Comparison of ENCODE assay signal across 19 mouse cellular contexts in the genomic region with DNA sequence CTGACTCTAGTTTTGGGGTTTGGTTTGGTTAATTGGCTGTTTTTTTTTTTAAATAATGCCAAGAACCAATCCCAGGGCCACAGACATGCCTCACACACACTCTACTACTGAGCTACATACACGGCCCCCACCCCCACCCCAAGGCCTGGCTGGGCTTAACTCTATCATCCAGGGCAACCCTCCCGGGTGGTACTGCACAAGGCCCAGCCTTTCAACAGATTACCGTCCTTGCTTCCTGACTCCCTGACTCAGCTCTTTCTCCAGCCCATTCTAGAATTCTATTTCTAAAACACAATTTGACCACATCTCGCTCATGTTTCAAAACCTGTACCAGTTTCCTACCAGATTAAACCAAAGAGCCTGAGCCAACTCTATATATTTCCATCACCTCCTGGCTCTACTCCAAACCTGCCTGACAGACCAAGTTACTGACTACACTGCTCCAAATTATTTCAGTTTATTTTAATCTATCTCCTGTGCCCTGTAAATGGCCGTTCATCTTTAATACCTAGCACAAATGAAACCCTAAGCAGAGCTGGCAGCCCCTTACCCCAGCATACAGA. TPM values are rescaled to one million over a fixed set of nuclear protein-coding genes. Genes with fewer than 3 reads are reported as not detected.
DNase-seq lines count a peak whose midpoint lies in the region; ATAC-seq and TF ChIP-seq lines count a peak whose summit lies in the region.
"Had no signal": no experiment of that assay in that cellular context is flagged by ENCODE, and none has a peak within 500 bp of the region (broad histone marks: within the 10 kb centered on the region; RNA-seq: fewer than 3 reads in every experiment).

No protein-coding gene starts in this region.

- WGBS in heart, embryonic 13.5 days: 33% methylated on average over 5 of the region's 5 CpGs
- WGBS in neural tube, embryonic 15.5 days: 67% methylated on average over 5 of the region's 5 CpGs
- 49% methylated on average over 5 of the region's 5 CpGs for WGBS in embryonic facial prominence, embryonic 15.5 days
- 50% methylated on average over 5 of the region's 5 CpGs for WGBS in stomach, postnatal 0 days

- no peak overlapping the region for H3K4me2 ChIP-seq in heart, embryonic 13.5 days
- H3K4me2 ChIP-seq in neural tube, embryonic 15.5 days: no peak overlapping the region
- no peak overlapping the region for H3K4me2 ChIP-seq in embryonic facial prominence, embryonic 15.5 days (replicated peaks)
- H3K4me2 ChIP-seq in stomach, postnatal 0 days (replicated peaks; ENCODE audit: low read depth): no peak overlapping the region
- H3K4me2 ChIP-seq: forebrain, embryonic 13.5 days; hindbrain, embryonic 14.5 days; kidney, embryonic 15.5 days; liver, embryonic 13.5 days; lung, embryonic 15.5 days; midbrain, embryonic 15.5 days had no signal

- no peak for DNase-seq in heart, adult 18-20 months
- DNase-seq in neural tube, embryonic 10.5 days (ENCODE audit: extremely low spot score, low spot score): no peak
- DNase-seq in stomach, postnatal 0 days (ENCODE audit: low spot score): no peak
- DNase-seq in yolk sac, embryonic 10.5 days (ENCODE audit: low spot score): no peak
- DNase-seq: cerebellum, adult 11 months; liver, embryonic 13.5 days; spleen, adult 18-20 months had no signal

- no peak for TF ChIP-seq EP300 in stomach, postnatal 0 days (optimal IDR thresholded peaks at IDR 0.05)

- no peak overlapping the region for H3K4me3 ChIP-seq in heart, embryonic 13.5 days
- H3K4me3 ChIP-seq in neural tube, embryonic 15.5 days (replicated peaks): no peak overlapping the region
- no peak overlapping the region for H3K4me3 ChIP-seq in embryonic facial prominence, embryonic 15.5 days (replicated peaks)
- H3K4me3 ChIP-seq in stomach, postnatal 0 days (ENCODE audit: low read depth, low read length): no peak overlapping the region
- H3K4me3 ChIP-seq: forebrain, embryonic 13.5 days; kidney, embryonic 15.5 days; liver, embryonic 13.5 days; lung, embryonic 15.5 days; midbrain, embryonic 15.5 days had no signal

- H3K27me3 ChIP-seq in heart, embryonic 13.5 days (replicated peaks): no peaks in the 10 kb centered on the region
- no peaks in the 10 kb centered on the region for H3K27me3 ChIP-seq in neural tube, embryonic 15.5 days (replicated peaks)
- no peaks in the 10 kb centered on the region for H3K27me3 ChIP-seq in embryonic facial prominence, embryonic 15.5 days
- no peaks in the 10 kb centered on the region for H3K27me3 ChIP-seq in stomach, postnatal 0 days (ENCODE audit: control insufficient read depth, insufficient read depth, low read length)
- H3K27me3 ChIP-seq: forebrain, embryonic 13.5 days; kidney, embryonic 15.5 days; liver, embryonic 13.5 days; lung, embryonic 15.5 days; midbrain, embryonic 15.5 days had no signal

- no peaks in the 10 kb centered on the region for H3K9me3 ChIP-seq in heart, embryonic 13.5 days
- H3K9me3 ChIP-seq in neural tube, embryonic 15.5 days (replicated peaks): no peaks in the 10 kb centered on the region
- H3K9me3 ChIP-seq in embryonic facial prominence, embryonic 15.5 days (replicated peaks): no peaks in the 10 kb centered on the region
- no peaks in the 10 kb centered on the region for H3K9me3 ChIP-seq in stomach, postnatal 0 days (ENCODE audit: control insufficient read depth, low read length)
- H3K9me3 ChIP-seq: forebrain, embryonic 13.5 days; G1E; kidney, embryonic 15.5 days; liver, embryonic 13.5 days; lung, embryonic 15.5 days; midbrain, embryonic 15.5 days had no signal

- H3K9ac ChIP-seq in heart, embryonic 13.5 days: peak overlapping the region; percentile 37; the same call in 1 of the 2 replicates
- H3K9ac ChIP-seq in neural tube, embryonic 15.5 days (replicated peaks): no peak overlapping the region
- no peak overlapping the region for H3K9ac ChIP-seq in embryonic facial prominence, embryonic 15.5 days
- no peak overlapping the region for H3K9ac ChIP-seq in stomach, postnatal 0 days (ENCODE audit: low read length)
- H3K9ac ChIP-seq: forebrain, embryonic 13.5 days; hindbrain, embryonic 14.5 days; kidney, embryonic 15.5 days; liver, embryonic 13.5 days; lung, embryonic 15.5 days; midbrain, embryonic 15.5 days had no signal

- peaks cover 52% of the 10 kb centered on the region for H3K4me1 ChIP-seq in heart, embryonic 13.5 days
- peaks cover 3% of the 10 kb centered on the region; the same call in 1 of the 2 replicates for H3K4me1 ChIP-seq in neural tube, embryonic 15.5 days
- peaks cover 12% of the 10 kb centered on the region; the same call in 1 of the 2 replicates for H3K4me1 ChIP-seq in embryonic facial prominence, embryonic 15.5 days
- H3K4me1 ChIP-seq in stomach, postnatal 0 days (replicated peaks; ENCODE audit: control insufficient read depth, insufficient read depth): no peaks in the 10 kb centered on the region

- H3K27ac ChIP-seq in heart, embryonic 13.5 days (replicated peaks): peak overlapping the region; percentile 58
- 0 out of 2 replicates have a peak overlapping the region, but pooled peaks have one; percentile 1 for H3K27ac ChIP-seq in neural tube, embryonic 15.5 days (replicated peaks)
- peak overlapping the region; percentile 35 for H3K27ac ChIP-seq in embryonic facial prominence, embryonic 15.5 days (replicated peaks)
- H3K27ac ChIP-seq in stomach, postnatal 0 days (replicated peaks): no peak overlapping the region
- H3K27ac ChIP-seq: forebrain, embryonic 13.5 days; hindbrain, embryonic 14.5 days; liver, embryonic 13.5 days; lung, embryonic 15.5 days; macrophage; midbrain, embryonic 15.5 days had no signal

- ATAC-seq in heart, embryonic 13.5 days (ENCODE audit: extremely low read depth, insufficient number of reproducible peaks, low FRiP score, low TSS enrichment): no peak
- ATAC-seq in neural tube, embryonic 15.5 days (ENCODE audit: low FRiP score): no peak
- ATAC-seq in embryonic facial prominence, embryonic 15.5 days (ENCODE audit: insufficient number of reproducible peaks, low FRiP score, low TSS enrichment, low read depth): no peak
- 0 out of 2 replicates have a peak, but pooled peaks have one; percentile 53 for ATAC-seq in stomach, postnatal 0 days (ENCODE audit: low FRiP score, low TSS enrichment)
- ATAC-seq: CD4-positive, CD25-positive, alpha-beta regulatory T cell, adult 4 months; forebrain, embryonic 13.5 days; intestine, embryonic 16.5 days; midbrain, embryonic 15.5 days had no signal

- H3K36me3 ChIP-seq in heart, embryonic 13.5 days: peaks cover 23% of the 10 kb centered on the region
- H3K36me3 ChIP-seq in neural tube, embryonic 15.5 days: no peaks in the 10 kb centered on the region
- H3K36me3 ChIP-seq in embryonic facial prominence, embryonic 15.5 days: no peaks in the 10 kb centered on the region
- no peaks in the 10 kb centered on the region; the same call in 1 of the 2 replicates for H3K36me3 ChIP-seq in stomach, postnatal 0 days (ENCODE audit: control insufficient read depth, insufficient read depth, low read length)
- H3K36me3 ChIP-seq: G1E; liver, embryonic 13.5 days; lung, embryonic 15.5 days; midbrain, embryonic 15.5 days had no signal

- no peak for TF ChIP-seq CTCF in stomach, postnatal 0 days (IDR thresholded peaks at IDR 0.05; ENCODE audit: low read depth)

RNA-seq across cellular contexts. Expression of gene Ypel2, which starts 12.2 kb away (rescaled TPM):
- polyA plus RNA-seq in heart, embryonic 13.5 days (2015; fragmentation: Nextera tagmentation; extraction: Ambion mirVana): 18.1 and 20.0 TPM in 2 replicates
- 10 to 100 TPM; 21.4 to 25.5 TPM for total RNA-seq in heart, adult 18-20 months (2021)
- 3.4 and 4.1 TPM in 2 replicates for polyA plus RNA-seq in neural tube, embryonic 15.5 days (2015; fragmentation: Nextera tagmentation; extraction: Ambion mirVana)
- polyA plus RNA-seq in embryonic facial prominence, embryonic 15.5 days (2015; fragmentation: Nextera tagmentation; extraction: Ambion mirVana): 8.0 and 8.8 TPM in 2 replicates
- 3.9 and 4.0 TPM in 2 replicates for polyA plus RNA-seq in stomach, postnatal 0 days (2015; fragmentation: Nextera tagmentation; extraction: Ambion mirVana)
